Mouse (Mus musculus) megakaryocyte, embryonic 14.5 days (primary cell): Measurements from ENCODE around the gene Il2ra.

Experiments
- FLI1 ChIP-seq: IDR thresholded peaks from 2 replicates; pipeline ENCODE4 v1.6.1; 2012; ENCODE audit warnings: low read length, inconsistent platforms, mixed read lengths
- GATA1 ChIP-seq: IDR thresholded peaks from 3 replicates; pipeline ENCODE4 v1.6.1; 2012; ENCODE audit warnings: mixed read lengths, low read length, inconsistent platforms, borderline replicate concordance

GRCm38 (mm10) chr2:11663961-11664360, 21.4 kb downstream of the Il2ra start:
- TF ChIP-seq GATA1 (no peak), FLI1 (no peak)
